Mouse (Mus musculus) embryonic facial prominence, embryonic 10.5 days (tissue): Measurements from ENCODE around the gene Afm. TPM values are rescaled to one million over a fixed set of nuclear protein-coding genes. Genes with fewer than 3 reads are reported as not detected.

Experiments
- DNase-seq: peaks from one replicate; pipeline ENCODE4 v3.0.0-alpha.2; 2017; ENCODE audit warnings: low spot score
- H3K27ac ChIP-seq: fragments of 300-500 bp; sonication (generic); replicated peaks from 2 replicates; pipeline ENCODE4 v1.5.1; 2016; ENCODE audit warnings: mild to moderate bottlenecking
- H3K27me3 ChIP-seq: fragments of 300-500 bp; sonication (generic); replicated peaks from 2 replicates; pipeline ENCODE4 v1.6.1; 2016; ENCODE audit warnings: low read depth, mild to moderate bottlenecking; ENCODE audit not compliant: poor library complexity, severe bottlenecking
- H3K36me3 ChIP-seq: fragments of 300-500 bp; sonication (generic); replicated peaks from 2 replicates; pipeline ENCODE4 v1.6.1; 2016; ENCODE audit warnings: mild to moderate bottlenecking, moderate library complexity
- H3K4me1 ChIP-seq: fragments of 300-500 bp; sonication (generic); 2 replicates; pipeline ENCODE4 v1.6.1; 2016
- H3K4me3 ChIP-seq: fragments of 300-500 bp; sonication (generic); 2 replicates; pipeline ENCODE4 v1.5.1; 2016; ENCODE audit warnings: mild to moderate bottlenecking, moderate library complexity
- H3K9me3 ChIP-seq: fragments of 300-500 bp; sonication (generic); 2 replicates; pipeline ENCODE4 v1.6.1; 2016; ENCODE audit warnings: mild to moderate bottlenecking
- WGBS: fragments of 180-500 bp; shearing (Covaris S2); methylation state at CpG from one replicate; pipeline ENCODE4 v1.1.7; 2016; 5-methylcytosine and 5-hydroxymethylcytosine counted together
- polyA plus RNA-seq: library from polyadenylated mRNA; unstranded; fragments of >200 nt; fragmentation: Nextera tagmentation; extraction: Ambion mirVana; gene quantifications from 2 replicates; pipeline ENCODE4 v1.2.1, GENCODE M21; 2016

The Afm gene
- polyA plus RNA-seq, 1 experiment from 2014 or later, result not detected

- Histone ChIP-seq H3K4me3 (no peak overlapping the region), H3K27me3 (0 out of 2 replicates have a peak, but pooled peaks cover 2% of the 10 kb centered on the region), H3K4me1 (no peaks in the 10 kb centered on the region), H3K27ac (no peak overlapping the region), H3K36me3 (no peaks in the 10 kb centered on the region), H3K9me3 (no peaks in the 10 kb centered on the region)
- no peak for DNase-seq
- 86% methylated on average over 10 of the region's 10 CpGs for WGBS
Measured at GRCm38 (mm10) chr5:90590676-90591075, 71.9 kb downstream of the Afm start.

GRCm38 (mm10) chr5:90591936-90592335 lies 73.2 kb downstream of the Afm start:
- no peak for DNase-seq
- Histone ChIP-seq H3K27ac (no peak overlapping the region), H3K4me3 (no peak overlapping the region), H3K9me3 (no peaks in the 10 kb centered on the region), H3K36me3 (no peaks in the 10 kb centered on the region), H3K27me3 (0 out of 2 replicates have a peak, but pooled peaks cover 2% of the 10 kb centered on the region), H3K4me1 (no peaks in the 10 kb centered on the region)
- WGBS, result 89% methylated on average over 6 of the region's 6 CpGs

GRCm38 (mm10) chr5:90594945-90595344 lies 76.2 kb downstream of the Afm start:
- 92% methylated on average over 13 of the region's 13 CpGs for WGBS
- Histone ChIP-seq H3K9me3 (no peaks in the 10 kb centered on the region), H3K27me3 (no peaks in the 10 kb centered on the region), H3K4me1 (no peaks in the 10 kb centered on the region), H3K4me3 (no peak overlapping the region), H3K36me3 (no peaks in the 10 kb centered on the region), H3K27ac (no peak overlapping the region)
- no peak for DNase-seq

GRCm38 (mm10) chr5:90596155-90596554 lies 77.4 kb downstream of the Afm start:
- H3K27ac ChIP-seq, result no peak overlapping the region
- H3K9me3 ChIP-seq, result no peaks in the 10 kb centered on the region
- no peaks in the 10 kb centered on the region for H3K4me1 ChIP-seq
- H3K27me3 ChIP-seq, result no peaks in the 10 kb centered on the region
- no peak for DNase-seq
- H3K36me3 ChIP-seq, result no peaks in the 10 kb centered on the region
- H3K4me3 ChIP-seq, result no peak overlapping the region
- 85% methylated on average over 6 of the region's 6 CpGs for WGBS

GRCm38 (mm10) chr5:90601469-90601868 lies 82.7 kb downstream of the Afm start:
- WGBS, result 24% methylated on average over 6 of the region's 6 CpGs
- Histone ChIP-seq H3K4me1 (no peaks in the 10 kb centered on the region), H3K36me3 (no peaks in the 10 kb centered on the region), H3K27ac (no peak overlapping the region), H3K4me3 (no peak overlapping the region), H3K9me3 (no peaks in the 10 kb centered on the region), H3K27me3 (no peaks in the 10 kb centered on the region)
- peak; percentile 53 for DNase-seq

Other genes with a start within 250 kb of the Afm start
- gene Ankrd17, start 152.4 kb upstream of the Afm start, polyA plus RNA-seq, result 26.3 and 26.8 TPM in 2 replicates
- gene Gm9958, start 151.7 kb upstream of the Afm start, polyA plus RNA-seq, result 5.2 and 5.3 TPM in 2 replicates
- gene Alb, start 58.0 kb upstream of the Afm start, polyA plus RNA-seq, result not detected in 2 replicates
- 0.19 and 1.4 TPM in 2 replicates for gene Afp, start 28.2 kb upstream of the Afm start, polyA plus RNA-seq
- not detected in 2 replicates for gene 5830473C10Rik, start 42.2 kb downstream of the Afm start, polyA plus RNA-seq
- 0.30 and 0.40 TPM in 2 replicates for gene Rassf6, start 121.7 kb downstream of the Afm start, polyA plus RNA-seq
- 0.30 and 0.37 TPM in 2 replicates for gene Cxcl5, start 240.4 kb downstream of the Afm start, polyA plus RNA-seq
- gene Ppbp, start 249.6 kb downstream of the Afm start, polyA plus RNA-seq, result 4.7 and 9.6 TPM in 2 replicates